Mouse (Mus musculus): ENCODE measurements around the gene Nxpe5. TPM values are rescaled to one million over a fixed set of nuclear protein-coding genes. Genes with fewer than 3 reads are reported as not detected.
A peak's percentile ranks its signal among the peaks of the same experiment; 100 is the strongest.
"Not testable (repeated sequence)": the region's sequence is repeated elsewhere in the genome, so short reads cannot be mapped to it uniquely, and the experiment has no call there.

The Nxpe5 gene
- total RNA-seq (2021) = under 1 TPM; 0.26 to 0.43 TPM
- long read RNA-seq, experiment 1 = 0 reads
- long read RNA-seq, experiment 2 = 0 reads

DNA sequence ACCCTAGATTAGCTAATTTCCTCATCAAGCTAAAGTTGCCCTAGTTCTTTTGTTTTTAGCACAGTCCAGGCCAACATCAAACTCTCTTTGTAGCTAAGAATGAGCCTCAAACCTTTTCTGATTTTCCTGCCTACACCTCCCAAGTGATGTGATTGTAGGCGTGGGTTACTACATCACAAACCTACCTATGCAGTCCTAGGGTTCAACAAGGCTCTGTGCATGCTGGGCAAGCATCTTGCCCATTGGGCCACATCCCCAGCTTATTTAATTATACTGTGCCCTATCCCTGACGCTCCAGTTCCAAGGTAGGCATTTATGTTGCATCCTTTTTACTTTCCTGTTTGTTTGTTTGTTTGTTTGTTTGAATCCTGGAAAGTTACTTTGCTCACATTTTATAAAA lies at the start of gene Nxpe5:
TSS of gene Nxpe5 (plus strand) at position 199 of the 400 bp plus-strand sequence.
- no peak for DNase-seq

DNA sequence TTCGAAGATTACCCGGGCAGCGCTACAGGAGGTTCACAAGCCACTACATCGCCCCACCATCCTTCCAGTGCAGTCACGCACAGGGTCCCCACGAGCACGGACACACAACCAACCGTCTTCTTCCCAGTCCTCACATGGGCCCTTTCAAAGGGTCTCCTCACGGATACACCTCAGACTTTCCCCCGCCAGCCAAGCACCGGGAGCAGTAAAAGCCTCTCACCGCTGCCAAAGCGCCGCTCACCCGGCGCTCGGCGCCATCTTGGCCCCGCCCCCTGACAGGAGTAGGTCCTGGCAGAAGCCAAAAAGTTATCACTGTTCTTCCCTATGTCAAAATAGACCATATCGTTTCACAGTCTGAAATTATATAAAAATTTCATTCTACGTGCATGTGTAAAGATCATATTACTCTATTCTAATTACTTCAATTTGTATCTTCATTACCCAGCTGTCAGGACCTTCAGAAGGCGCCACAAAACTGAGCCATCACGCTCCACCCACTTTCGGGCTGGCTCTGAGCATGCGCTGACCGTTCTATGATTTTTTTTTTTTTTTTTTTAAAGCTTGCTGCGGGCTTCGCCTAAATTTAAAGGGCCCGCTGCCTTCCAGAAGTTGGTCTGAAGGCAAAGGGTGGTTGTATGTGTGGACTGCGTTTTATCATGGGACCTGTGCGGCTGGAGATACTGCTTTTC lies 38.6 kb upstream of the Nxpe5 start, which contains the start of the genes Taf6 and Cnpy4:
TSS of gene Taf6 (minus strand) at position 502 of the 689 bp plus-strand sequence.
TSS of gene Cnpy4 (plus strand) at position 536 of the 689 bp plus-strand sequence.
- peak; percentile 80 to 85 for DNase-seq

DNA sequence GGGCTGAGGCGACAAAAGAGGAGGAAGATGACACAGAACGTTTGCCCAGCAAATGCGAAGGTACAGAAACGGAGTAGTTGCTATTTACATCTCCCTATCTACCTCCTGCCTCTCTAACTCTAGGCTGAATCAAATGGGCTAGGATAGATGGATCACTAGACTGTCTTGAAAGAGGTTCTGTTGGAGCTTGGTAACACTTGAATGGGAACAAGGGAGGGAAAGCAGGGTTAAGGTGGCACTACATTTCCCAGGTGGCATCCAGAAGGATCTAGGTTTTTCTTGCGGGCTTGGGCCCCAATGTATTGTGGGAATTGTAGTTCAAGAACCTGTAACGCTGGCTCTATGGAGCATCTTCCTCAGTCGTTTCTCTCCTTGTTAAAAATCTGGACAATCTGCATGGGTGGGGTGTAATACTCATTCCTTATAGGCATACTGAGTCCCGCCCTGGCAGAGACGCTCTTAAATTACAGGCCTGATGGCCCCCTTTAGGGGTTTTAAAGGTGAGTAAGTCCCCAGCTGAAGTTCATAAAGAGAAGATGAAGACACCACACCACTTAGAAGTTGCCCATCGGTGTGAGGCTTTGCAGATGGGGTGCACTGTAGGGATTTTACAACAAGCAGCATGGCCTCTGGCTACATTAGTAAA lies 37.9 kb upstream of the Nxpe5 start:
- peak; percentile 65 to 73 for DNase-seq

DNA sequence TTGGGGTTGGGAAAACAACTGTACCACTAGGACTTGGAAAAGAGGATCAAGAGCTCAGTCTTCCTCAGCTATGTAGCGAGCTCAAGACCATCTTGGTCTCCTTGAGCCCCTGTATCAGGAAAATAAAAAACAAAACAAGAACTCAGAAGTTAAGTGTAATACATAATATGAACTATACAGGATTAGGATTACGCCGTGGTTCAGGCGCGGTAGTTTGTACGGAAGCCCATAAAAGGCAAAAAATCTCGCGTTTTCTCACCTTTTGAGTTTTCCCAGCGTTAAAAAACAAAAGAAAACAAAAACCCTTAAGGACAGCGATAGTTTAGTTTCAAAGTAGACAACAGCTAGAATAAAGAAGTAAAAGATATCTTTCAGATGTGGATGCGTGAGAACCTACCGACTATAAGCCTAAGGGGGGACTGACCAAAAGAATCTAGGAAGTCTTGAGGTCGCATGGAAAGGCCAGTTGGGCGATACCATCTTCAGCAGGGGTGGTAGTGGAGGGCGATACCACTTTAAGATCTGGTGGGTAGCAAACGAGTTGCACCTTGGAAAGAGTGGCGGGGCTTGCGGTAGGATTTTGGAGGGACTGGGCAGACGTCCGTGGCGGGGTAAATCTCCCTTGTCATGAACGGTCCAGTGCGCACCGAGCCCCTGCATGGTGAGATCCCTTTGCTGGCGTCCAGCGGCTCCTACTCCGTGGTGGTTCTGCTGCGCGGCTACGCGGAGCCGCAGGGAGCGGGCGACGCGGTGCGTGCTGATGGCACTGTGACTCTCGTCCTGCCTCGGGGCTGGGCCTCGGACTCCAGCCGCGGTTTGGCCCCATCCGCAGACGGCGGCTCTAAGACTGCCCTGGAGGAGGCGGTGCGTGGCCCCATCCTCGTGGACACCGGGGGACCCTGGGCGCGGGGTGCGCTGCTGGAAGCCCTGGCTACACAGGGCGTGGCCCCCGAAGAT lies 31.6 kb upstream of the Nxpe5 start, which contains the start of gene Mblac1:
TSS of gene Mblac1 (plus strand) at position 544 of the 957 bp plus-strand sequence.
- peak; percentile 85 to 86 for DNase-seq

DNA sequence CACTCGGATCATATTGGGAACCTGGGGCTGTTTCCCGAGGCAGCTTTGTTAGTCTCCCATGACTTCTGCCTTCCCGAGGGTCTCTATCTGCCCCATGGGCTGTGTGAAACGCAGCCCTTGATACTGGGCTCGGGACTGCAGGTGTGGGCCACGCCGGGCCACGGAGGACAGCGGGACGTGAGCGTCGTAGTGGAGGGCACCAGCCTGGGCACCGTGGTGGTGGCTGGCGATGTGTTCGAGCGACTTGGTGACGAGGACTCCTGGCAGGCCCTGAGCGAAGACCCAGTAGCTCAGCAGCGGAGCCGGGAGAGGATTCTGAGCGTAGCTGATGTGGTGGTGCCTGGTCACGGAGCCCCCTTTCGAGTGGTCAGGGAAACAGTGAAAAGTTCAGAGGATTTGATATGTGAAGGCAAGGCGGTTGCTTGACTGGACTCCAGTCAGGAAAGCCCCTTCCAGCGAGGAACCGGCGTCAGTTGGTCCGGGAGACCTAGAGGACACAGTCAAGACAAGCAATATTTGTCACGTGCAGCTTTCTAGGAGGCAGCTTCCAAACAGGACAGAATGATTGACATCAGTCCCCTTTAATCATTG lies 30.8 kb upstream of the Nxpe5 start:
- DNase-seq = peak; percentile 43 to 50

DNA sequence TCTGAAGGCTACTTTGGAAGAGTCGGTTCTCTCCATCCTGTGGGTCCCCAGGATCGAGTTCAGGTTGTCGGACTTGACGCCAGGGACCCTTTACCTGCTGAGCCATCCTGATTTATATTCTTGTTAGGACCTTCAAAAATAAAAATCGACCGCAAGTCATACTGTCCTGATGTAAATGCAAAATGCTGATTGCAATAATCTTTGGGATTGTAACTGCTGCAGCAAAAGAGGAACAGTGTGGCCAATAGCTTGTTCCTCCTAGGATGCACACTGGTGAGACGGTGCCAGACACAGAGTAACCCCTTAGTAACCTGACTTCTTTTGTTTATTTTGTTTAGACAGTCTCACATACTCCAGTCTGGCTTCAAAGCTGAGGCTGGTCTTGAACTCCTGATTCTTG lies 30.2 kb upstream of the Nxpe5 start:
- DNase-seq = no peak

DNA sequence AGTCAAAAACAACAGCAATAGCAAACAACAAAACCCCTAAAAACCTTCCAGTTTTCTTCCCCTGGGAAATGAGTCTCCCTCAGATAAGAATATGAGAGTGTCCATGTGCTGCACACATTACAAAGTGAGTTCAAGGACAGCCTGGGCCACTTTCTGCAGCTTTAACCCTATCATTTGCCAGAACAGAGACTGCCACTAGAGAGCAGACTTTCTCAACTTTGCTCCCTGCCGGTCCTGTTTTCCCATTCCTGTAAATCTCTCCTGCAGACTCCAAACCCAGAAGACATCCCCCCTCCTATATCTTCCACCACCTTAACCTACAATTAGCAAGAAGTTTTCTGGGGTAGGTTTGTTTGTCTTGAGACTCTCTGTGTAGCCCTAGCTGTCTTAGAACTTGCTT lies 26.1 kb upstream of the Nxpe5 start:
- peak; percentile 44 to 62 for DNase-seq

DNA sequence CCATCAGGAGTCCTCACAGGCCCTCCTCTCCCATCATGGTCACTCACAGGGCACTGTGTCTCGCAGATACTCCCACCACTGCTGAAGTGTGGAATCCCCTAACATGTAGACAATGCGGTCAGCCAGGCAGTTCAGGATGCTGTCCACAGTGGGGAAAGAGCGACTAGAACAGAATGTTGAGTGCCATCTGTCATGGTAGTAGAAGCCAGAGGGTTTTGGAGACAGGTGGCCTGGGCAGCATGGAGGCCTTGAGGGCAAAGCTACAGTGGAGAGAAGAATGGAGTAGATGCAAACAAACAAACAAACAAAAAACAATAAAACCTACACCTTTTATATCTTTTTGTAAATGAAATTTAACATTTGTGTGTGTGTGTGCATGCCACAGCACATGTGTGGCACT lies 23.6 kb upstream of the Nxpe5 start:
- no peak for DNase-seq

DNA sequence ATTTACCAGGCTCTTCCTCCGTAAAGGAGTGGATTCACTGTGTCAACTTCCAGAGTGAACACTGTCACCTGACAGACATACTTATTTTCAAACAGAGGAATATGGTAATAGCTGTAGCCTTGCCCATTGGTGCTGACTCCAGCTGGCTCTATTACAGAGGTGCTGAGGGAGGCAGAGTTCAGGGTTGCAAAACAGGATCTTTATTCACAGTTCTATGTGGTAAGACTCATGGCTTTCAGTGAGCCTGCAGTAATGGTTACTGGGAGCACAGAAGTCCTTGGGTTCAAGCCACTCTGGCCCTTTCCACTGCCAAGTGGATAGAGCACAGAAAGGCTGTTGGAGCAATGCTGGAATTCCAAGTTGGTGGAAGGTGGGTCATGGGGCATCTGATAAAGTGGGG lies 18.4 kb upstream of the Nxpe5 start:
- DNase-seq = peak; percentile 17 to 39

DNA sequence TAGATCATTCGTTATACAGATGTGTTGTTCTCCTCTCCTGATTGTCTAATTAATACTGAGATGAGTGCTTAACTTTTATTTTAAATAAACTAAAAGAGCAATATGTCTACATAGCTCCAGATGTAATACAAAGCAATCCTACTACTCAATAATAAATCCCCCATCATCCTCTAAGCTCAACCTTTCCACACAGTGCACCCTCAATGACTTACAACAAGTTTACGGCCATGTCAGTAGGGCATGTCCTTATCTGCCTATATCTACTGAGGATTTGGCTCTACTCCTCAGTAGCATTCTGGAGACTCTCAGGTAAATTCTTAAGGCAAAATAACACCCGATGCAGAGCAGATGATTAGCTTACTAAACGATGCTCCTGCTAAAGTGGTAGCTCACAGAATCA lies 17.8 kb upstream of the Nxpe5 start:
- no peak for DNase-seq

DNA sequence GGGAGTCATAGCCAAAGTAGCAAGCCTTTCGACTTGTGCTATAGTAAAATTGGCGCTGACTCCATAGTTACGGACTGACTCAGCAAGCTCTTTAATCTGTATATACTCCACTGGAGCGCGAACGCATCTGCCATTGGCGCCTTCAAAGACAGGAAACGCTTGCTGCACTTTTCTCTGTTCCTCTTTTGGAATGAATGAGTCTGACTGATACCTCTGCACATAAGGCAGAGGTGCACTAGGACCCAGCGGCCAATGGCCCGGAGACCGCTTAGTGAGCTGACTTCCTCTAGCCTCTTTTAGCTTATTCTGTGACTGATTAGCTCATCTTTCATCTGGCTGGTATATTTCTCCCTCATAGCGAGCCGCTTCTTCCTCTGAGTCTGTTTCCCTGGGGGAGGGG lies 9.1 kb upstream of the Nxpe5 start:
- DNase-seq = not testable (repeated sequence)

DNA sequence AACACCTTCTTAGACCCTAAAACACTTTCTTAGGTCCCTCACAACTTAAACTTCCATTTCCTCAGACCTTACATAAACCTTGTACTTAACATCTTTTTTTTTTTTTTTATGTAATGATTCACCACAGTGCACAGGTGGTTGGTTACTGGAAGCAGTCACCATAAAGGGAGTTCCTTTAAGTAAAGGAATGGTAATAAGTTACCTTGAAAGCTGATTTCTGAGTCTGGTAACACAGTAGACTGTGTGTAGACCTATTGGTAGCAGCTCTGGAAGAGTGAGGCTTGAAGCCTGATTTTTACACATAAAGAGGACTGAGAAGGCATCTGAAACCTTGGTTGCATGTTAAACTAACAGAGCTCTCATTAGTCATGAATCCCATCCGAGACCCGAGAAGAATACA lies 5.8 kb upstream of the Nxpe5 start:
- no peak for DNase-seq

DNA sequence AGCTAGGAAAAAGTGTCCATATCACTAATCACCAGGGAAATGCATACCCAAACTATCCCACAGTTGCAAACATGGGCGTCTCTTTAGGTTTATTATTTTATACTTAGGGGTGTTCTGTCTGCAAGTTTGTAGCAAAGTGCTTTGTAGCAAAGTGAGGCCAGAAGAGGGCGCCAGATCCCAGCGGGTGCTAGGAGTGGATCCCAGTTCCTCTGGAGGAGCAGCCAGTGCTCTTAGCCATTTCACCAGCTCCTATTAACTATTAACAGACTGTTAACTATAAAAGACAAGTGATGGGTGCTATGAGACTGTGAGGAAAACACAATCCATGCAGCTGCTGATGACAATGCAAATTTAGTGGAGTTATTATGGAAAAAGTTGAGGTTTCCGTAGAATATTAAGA lies 3.6 kb upstream of the Nxpe5 start:
- DNase-seq = peak; percentile 93 to 94

DNA sequence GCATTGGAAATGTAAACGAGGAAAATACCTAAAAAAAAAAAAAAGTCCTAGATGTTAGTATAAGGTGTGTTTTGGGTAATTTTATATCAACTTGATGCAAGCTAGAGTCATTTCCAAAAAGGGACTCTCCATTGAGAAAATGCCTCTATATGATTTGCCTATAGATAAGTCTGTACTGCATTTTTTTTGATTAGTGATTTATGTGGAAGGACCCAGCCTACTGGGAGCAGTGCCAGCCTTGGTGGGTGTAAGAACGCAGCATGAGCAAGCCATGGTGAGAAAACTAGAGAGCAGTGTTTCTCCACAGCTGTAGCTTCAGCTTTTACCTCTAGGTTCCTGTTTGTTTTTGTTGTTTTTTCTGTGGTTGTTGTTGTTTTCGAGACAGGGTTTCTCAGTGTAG lies 2.4 kb upstream of the Nxpe5 start:
- DNase-seq = no peak

DNA sequence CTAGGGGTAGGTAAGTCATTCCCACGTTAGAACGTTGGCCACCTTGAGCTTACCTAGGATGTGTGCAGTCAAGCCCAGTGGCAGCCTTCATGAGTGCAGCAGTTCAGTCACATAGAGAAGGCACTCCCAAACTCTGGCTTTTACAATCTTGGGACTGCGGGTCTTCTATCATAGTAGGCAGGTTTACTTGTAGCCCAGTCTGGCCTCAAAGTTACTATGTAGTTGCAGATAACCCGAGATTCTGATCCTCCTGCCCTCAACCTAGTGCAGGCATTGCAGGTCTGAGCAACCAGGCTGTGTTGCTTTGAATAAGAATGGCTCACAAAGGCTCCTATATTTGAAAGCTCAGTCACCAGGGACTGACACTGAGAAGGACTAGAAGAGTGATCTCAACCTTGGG lies 793 bp downstream of the Nxpe5 start:
- no peak for DNase-seq

DNA sequence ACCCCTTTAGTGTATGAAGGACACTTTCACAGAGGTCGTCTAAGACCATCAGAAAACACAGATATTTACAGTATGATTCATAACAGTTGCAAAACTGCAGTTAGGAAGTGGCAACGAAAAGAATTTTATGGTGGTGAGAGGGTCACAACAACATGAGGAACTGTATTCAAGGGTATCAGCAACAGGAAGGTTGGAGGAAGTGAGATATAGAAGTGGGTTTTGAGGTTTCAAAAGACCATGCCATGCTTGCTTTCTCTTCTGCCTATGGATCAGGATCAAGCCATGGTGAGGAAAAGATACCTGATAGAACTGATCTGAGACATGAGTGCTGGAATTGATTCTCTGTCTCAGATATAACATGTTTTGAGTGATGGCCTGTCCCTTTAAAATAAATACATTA lies 1.7 kb downstream of the Nxpe5 start:
- DNase-seq = no peak

DNA sequence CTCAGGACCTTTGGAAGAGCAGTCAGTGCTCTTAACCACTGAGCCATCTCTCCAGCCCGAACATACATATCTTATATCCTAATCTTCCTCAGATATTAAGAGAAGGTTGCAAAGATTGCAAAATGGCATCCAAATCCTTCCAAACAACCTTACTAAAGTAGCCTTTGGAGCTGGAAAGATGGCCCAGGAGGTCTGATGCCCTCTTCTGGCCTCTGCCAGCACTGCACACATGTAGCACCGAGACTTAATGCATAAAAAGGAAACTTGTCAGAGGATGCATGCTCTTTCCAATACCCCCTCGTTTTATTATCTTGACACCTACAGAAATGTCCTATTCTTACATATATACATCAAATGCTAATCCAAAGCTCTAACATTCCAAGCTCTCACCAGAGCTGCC lies 2.3 kb downstream of the Nxpe5 start:
- peak; percentile 54 to 69 for DNase-seq

DNA sequence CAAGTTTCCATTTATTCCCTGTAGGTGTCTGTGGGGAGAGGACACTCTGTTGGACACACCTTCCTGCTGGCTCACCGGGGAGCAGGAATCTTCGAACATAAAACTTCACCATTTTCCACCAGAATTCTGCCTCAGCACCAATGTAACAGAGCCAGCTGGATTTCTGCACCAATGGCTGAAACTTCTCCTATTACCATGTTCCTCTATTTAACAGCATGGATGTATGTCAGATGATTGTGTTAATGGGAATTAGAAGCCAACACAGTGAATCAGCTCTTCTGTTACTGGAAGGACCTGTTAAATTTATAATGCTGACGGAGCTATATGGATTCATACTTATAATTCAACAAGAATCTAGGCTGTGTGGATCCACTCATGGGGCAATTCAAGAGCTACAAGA lies 3.8 kb downstream of the Nxpe5 start:
- DNase-seq = no peak

DNA sequence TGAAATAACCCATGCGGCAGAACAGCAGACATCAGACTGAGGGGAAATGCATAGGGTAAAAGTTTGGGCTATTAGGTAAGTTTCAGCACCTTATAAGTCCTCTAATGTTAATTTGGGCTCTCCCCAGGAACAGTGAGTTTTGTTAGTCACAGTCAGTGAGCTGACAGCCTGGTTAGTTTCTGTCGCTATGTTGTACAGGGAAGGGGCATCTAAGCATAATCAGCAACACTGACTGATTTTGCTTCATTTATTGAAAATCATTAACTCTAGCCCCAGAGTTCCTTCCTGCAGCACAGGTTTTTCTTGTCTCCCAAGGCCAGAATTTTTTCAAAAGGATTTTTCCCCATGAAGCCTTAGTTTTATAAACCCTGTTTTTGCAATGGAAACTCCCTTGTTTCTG lies 8.1 kb downstream of the Nxpe5 start:
- no peak for DNase-seq

DNA sequence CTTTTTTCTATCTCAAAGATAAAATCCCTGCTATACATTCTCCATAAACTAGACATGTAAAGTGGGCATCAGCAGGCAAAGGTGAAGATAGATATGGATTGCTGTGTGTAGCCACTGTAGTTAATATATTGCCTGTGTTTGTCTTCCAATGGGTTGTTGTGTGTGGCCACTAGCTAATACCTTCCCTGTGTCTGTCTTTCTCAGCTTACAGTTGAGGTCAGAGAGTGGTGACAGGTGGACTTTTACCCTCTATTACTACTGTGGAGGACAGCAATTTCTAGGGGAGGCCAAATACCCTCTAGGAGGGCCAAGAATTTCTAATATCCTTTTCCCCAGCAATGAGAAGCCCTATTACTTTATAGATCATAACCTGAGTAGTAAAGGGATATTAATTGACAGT lies 8.5 kb downstream of the Nxpe5 start:
- no peak for DNase-seq

DNA sequence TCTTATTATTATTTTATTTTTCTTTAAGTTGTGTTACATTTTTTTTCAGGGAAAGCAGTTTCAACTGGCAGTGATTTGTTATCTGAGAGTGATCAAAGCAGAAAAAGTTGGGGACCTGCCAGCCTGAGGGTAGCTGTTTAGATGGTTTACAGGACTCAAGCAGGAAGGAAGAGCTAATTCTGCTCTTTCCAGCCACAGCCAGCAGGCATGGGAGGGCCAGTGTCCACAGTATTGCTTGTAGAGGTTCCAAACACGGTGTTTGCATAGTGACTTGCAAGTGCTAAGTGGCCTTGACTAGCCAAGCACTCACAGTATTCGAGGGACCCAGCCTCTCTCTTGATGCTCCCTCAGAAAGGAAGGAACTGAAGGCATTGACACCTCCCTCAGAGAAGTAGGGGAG lies 15.8 kb downstream of the Nxpe5 start:
- peak; percentile 58 to 64 for DNase-seq

DNA sequence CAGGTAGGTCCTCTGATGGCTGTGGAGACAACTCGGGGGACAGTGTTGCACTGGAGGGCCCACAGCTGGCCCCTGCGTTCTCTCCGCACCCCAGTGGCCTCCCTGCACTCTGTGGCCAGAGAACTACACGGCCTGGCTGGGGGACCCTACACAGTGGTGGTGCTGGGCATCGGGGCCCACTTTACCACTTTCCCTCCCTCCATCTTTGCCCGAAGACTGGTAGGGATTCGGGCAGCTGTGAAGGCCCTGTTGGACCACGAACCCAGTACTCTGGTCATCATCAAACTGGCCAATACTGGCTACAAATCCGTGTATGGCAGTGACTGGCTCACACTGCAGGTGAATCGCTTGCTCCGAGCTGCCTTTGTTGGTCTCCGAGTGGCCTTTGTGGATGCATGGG lies 25.4 kb downstream of the Nxpe5 start:
- DNase-seq = no peak

Measured in adrenal gland, postnatal 36 days (tissue).